10 mouse cellular contexts compared by ENCODE assay signal in the genomic region with DNA sequence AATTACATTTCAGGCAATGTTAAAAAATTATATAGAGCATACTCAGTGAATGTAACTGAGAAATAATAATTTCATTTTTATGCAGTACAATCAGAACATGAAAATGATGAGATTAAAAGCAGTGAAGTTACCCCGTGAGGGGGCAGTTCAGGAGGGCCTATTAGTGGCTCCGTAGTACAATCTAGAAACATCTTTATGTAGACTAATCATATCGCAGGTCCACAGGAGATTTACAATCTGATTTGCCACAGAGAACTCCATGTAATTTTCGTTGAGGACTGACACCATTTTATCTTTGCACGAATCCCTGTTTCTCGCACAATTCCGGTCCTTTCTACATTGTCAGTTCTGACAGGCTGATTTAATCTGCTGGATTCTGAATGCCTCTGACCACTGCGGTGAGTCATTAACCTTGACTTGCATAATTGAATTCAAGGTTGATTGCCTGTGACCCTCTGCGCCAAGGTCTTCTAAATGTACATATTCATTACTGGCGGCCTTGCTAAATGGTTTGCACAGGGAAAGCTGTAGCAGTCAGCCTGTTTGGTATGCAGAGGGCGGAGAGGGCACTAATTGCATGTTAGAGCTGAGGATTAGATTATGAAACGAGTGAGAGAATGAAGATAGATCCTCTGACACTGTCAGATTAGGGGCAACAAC.
DNase-seq lines count a peak whose midpoint lies in the region; ATAC-seq lines count a peak whose summit lies in the region.
"Had no signal": no experiment of that assay in that cellular context is flagged by ENCODE, and none has a peak within 500 bp of the region (broad histone marks: within the 10 kb centered on the region; RNA-seq: fewer than 3 reads in every experiment).

No protein-coding gene starts in this region.

- WGBS in neural tube, embryonic 11.5 days = 55% methylated on average over 12 of the region's 12 CpGs
- WGBS in neural tube, embryonic 15.5 days = 29% methylated on average over 12 of the region's 12 CpGs
- 64% methylated on average over 12 of the region's 12 CpGs for WGBS in hindbrain, embryonic 10.5 days

- H3K27me3 ChIP-seq in neural tube, embryonic 11.5 days (ENCODE audit: control insufficient read depth, insufficient read depth, low read length) = no peaks in the 10 kb centered on the region
- no peaks in the 10 kb centered on the region for H3K27me3 ChIP-seq in neural tube, embryonic 15.5 days (replicated peaks)
- H3K27me3 ChIP-seq in hindbrain, embryonic 10.5 days (ENCODE audit: insufficient read depth, poor library complexity, severe bottlenecking) = no peaks in the 10 kb centered on the region
- H3K27me3 ChIP-seq: embryonic facial prominence, embryonic 12.5 days had no signal

- DNase-seq in neural tube, embryonic 11.5 days (ENCODE audit: low spot score) = peak; percentile 21
- peak; percentile 10 for DNase-seq in hindbrain, embryonic 10.5 days (ENCODE audit: low spot score)
- peak; percentile 38 for DNase-seq in kidney, postnatal 14 days
- no peak for DNase-seq in left cerebral cortex, postnatal 36 days (ENCODE audit: low spot score in 2 of 2)
- no peak for DNase-seq in ovary, postnatal 36 days (ENCODE audit: low spot score)
- no peak for DNase-seq in heart, adult 8-10 months (ENCODE audit: low spot score)
- DNase-seq in spleen, postnatal 10 days (ENCODE audit: low spot score in 2 of 2) = no peak
- DNase-seq: gastrocnemius, postnatal 10 days had no signal

- H3K4me1 ChIP-seq in neural tube, embryonic 11.5 days (ENCODE audit: control insufficient read depth, insufficient read depth, low read length) = no peaks in the 10 kb centered on the region
- 0 out of 2 replicates have a peak, but pooled peaks cover 3% of the 10 kb centered on the region for H3K4me1 ChIP-seq in neural tube, embryonic 15.5 days
- peaks cover 5% of the 10 kb centered on the region; the same call in 1 of the 2 replicates for H3K4me1 ChIP-seq in hindbrain, embryonic 10.5 days (replicated peaks)
- H3K4me1 ChIP-seq: embryonic facial prominence, embryonic 12.5 days had no signal

- peak; percentile 65 for ATAC-seq in neural tube, embryonic 11.5 days (ENCODE audit: insufficient read depth, low FRiP score, low TSS enrichment)
- no peak; the same call in 1 of the 2 replicates for ATAC-seq in neural tube, embryonic 15.5 days (ENCODE audit: low FRiP score)

- no peak overlapping the region for H3K27ac ChIP-seq in neural tube, embryonic 11.5 days (ENCODE audit: low read depth, low read length)
- no peak overlapping the region for H3K27ac ChIP-seq in neural tube, embryonic 15.5 days (replicated peaks)
- H3K27ac ChIP-seq in hindbrain, embryonic 10.5 days = no peak overlapping the region
- H3K27ac ChIP-seq: embryonic facial prominence, embryonic 12.5 days had no signal

- intact Hi-C loops in left cerebral cortex, postnatal 36 days (cut with DNase I) = no loop called here

- H3K9me3 ChIP-seq in neural tube, embryonic 11.5 days (ENCODE audit: control insufficient read depth, low read length) = no peaks in the 10 kb centered on the region
- H3K9me3 ChIP-seq in neural tube, embryonic 15.5 days (replicated peaks) = no peaks in the 10 kb centered on the region
- no peaks in the 10 kb centered on the region for H3K9me3 ChIP-seq in hindbrain, embryonic 10.5 days
- H3K9me3 ChIP-seq: embryonic facial prominence, embryonic 12.5 days had no signal

- H3K9ac ChIP-seq in neural tube, embryonic 11.5 days (ENCODE audit: low read length) = no peak overlapping the region
- H3K9ac ChIP-seq in neural tube, embryonic 15.5 days (replicated peaks) = no peak overlapping the region
- H3K9ac ChIP-seq: embryonic facial prominence, embryonic 12.5 days had no signal

- H3K4me2 ChIP-seq in neural tube, embryonic 11.5 days (ENCODE audit: low read depth) = no peak overlapping the region
- H3K4me2 ChIP-seq in neural tube, embryonic 15.5 days = no peak overlapping the region
- H3K4me2 ChIP-seq: embryonic facial prominence, embryonic 12.5 days had no signal

- no peaks in the 10 kb centered on the region for H3K36me3 ChIP-seq in neural tube, embryonic 11.5 days (ENCODE audit: control insufficient read depth, insufficient read depth, low read length)
- H3K36me3 ChIP-seq in neural tube, embryonic 15.5 days = no peaks in the 10 kb centered on the region
- H3K36me3 ChIP-seq in hindbrain, embryonic 10.5 days = no peaks in the 10 kb centered on the region
- H3K36me3 ChIP-seq: embryonic facial prominence, embryonic 12.5 days had no signal

- H3K4me3 ChIP-seq in neural tube, embryonic 11.5 days (ENCODE audit: low read depth, low read length) = no peak overlapping the region
- no peak overlapping the region for H3K4me3 ChIP-seq in neural tube, embryonic 15.5 days (replicated peaks)
- H3K4me3 ChIP-seq in hindbrain, embryonic 10.5 days = no peak overlapping the region
- H3K4me3 ChIP-seq: embryonic facial prominence, embryonic 12.5 days had no signal

Comparison
In these comparisons a context has a peak if more than half of its experiments do, and no peak if none do; other contexts are left out.
1. DNase-seq: peak in neural tube, embryonic 11.5 days (single experiment), hindbrain, embryonic 10.5 days (single experiment) and kidney, postnatal 14 days (single experiment); none in left cerebral cortex, postnatal 36 days (0 of 2), ovary, postnatal 36 days (single experiment), heart, adult 8-10 months (single experiment) and spleen, postnatal 10 days (0 of 2).